Mouse (Mus musculus): Measurements from ENCODE around the gene Vps16. TPM values are rescaled to one million over a fixed set of nuclear protein-coding genes. Genes with fewer than 3 reads are reported as not detected.

Vps16 gene
- polyA plus RNA-seq, 1 experiment from 2014 or later = 76.4 TPM

- no peaks in the 10 kb centered on the region for H3K27me3 ChIP-seq (ENCODE audit: control insufficient read depth, insufficient read depth, low read length)
- no peak for ATAC-seq (ENCODE audit: low read depth)
- 0 out of 2 replicates have a peak, but pooled peaks cover 6% of the 10 kb centered on the region for H3K4me1 ChIP-seq (ENCODE audit: control insufficient read depth, insufficient read depth, low read length)
- WGBS = 58% methylated on average over 2 of the region's 2 CpGs
- H3K4me3 ChIP-seq (ENCODE audit: low read depth, low read length) = no peak overlapping the region
- no peaks in the 10 kb centered on the region for H3K9me3 ChIP-seq (ENCODE audit: control insufficient read depth, low read length)
- H3K36me3 ChIP-seq (ENCODE audit: control insufficient read depth, insufficient read depth, low read length) = no peaks in the 10 kb centered on the region
- H3K9ac ChIP-seq (replicated peaks; ENCODE audit: low read depth, low read length) = no peak overlapping the region
- no peak overlapping the region for H3K4me2 ChIP-seq (ENCODE audit: low read depth, low read length)
- H3K27ac ChIP-seq (ENCODE audit: low read depth, low read length) = no peak overlapping the region
These were observed 63.9 kb downstream of the Vps16 start for GRCm38 (mm10) chr2:130488002-130488401.

DNA sequence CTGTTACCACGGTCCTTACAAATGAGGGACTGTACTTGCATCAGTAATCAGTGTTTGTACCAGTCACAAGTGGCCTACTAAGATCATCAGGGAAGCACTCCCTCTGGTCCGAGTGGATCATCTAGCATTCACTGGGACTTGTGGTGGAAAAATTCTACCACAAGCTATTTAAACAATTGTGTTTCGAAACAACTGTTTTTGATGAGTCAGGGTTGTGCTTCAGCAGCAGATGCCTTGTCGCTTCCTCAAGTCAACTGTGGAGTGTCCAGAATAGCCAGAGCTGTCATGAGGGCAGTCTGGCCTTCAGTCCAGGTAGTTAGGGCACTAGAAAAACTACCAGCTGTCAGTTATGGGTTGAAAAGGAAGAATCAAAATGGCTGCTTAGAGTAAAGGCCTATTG lies 64.5 kb downstream of the Vps16 start:
- ATAC-seq (ENCODE audit: low read depth) = no peak
- WGBS = 90% methylated on average over 4 of the region's 4 CpGs
- Histone ChIP-seq H3K27ac (ENCODE audit: low read depth, low read length) (no peak overlapping the region), H3K36me3 (ENCODE audit: control insufficient read depth, insufficient read depth, low read length) (no peaks in the 10 kb centered on the region), H3K4me3 (ENCODE audit: low read depth, low read length) (no peak overlapping the region), H3K27me3 (ENCODE audit: control insufficient read depth, insufficient read depth, low read length) (no peaks in the 10 kb centered on the region), H3K9ac (replicated peaks; ENCODE audit: low read depth, low read length) (no peak overlapping the region), H3K4me1 (ENCODE audit: control insufficient read depth, insufficient read depth, low read length) (0 out of 2 replicates have a peak, but pooled peaks cover 6% of the 10 kb centered on the region), H3K9me3 (ENCODE audit: control insufficient read depth, low read length) (no peaks in the 10 kb centered on the region), H3K4me2 (ENCODE audit: low read depth, low read length) (no peak overlapping the region)

GRCm38 (mm10) chr2:130491162-130491561 lies 67.0 kb downstream of the Vps16 start:
- H3K9ac ChIP-seq (replicated peaks; ENCODE audit: low read depth, low read length) = no peak overlapping the region
- 0 out of 2 replicates have a peak, but pooled peaks have one; percentile 28 for ATAC-seq (ENCODE audit: low read depth)
- no peaks in the 10 kb centered on the region for H3K27me3 ChIP-seq (ENCODE audit: control insufficient read depth, insufficient read depth, low read length)
- no peak overlapping the region for H3K4me3 ChIP-seq (ENCODE audit: low read depth, low read length)
- H3K4me2 ChIP-seq (ENCODE audit: low read depth, low read length) = no peak overlapping the region
- H3K36me3 ChIP-seq (ENCODE audit: control insufficient read depth, insufficient read depth, low read length) = no peaks in the 10 kb centered on the region
- no peaks in the 10 kb centered on the region for H3K9me3 ChIP-seq (ENCODE audit: control insufficient read depth, low read length)
- 14% methylated on average over 4 of the region's 4 CpGs for whole genome bisulfite sequencing
- peaks cover 6% of the 10 kb centered on the region; the same call in 1 of the 2 replicates for H3K4me1 ChIP-seq (ENCODE audit: control insufficient read depth, insufficient read depth, low read length)
- H3K27ac ChIP-seq (ENCODE audit: low read depth, low read length) = peak overlapping the region; percentile 55

GRCm38 (mm10) chr2:130491587-130491986 lies 67.4 kb downstream of the Vps16 start:
- no peaks in the 10 kb centered on the region for H3K27me3 ChIP-seq (ENCODE audit: control insufficient read depth, insufficient read depth, low read length)
- no peaks in the 10 kb centered on the region for H3K9me3 ChIP-seq (ENCODE audit: control insufficient read depth, low read length)
- H3K4me2 ChIP-seq (ENCODE audit: low read depth, low read length) = no peak overlapping the region
- 6% methylated on average over 7 of the region's 7 CpGs for WGBS
- H3K4me1 ChIP-seq (ENCODE audit: control insufficient read depth, insufficient read depth, low read length) = peaks cover 6% of the 10 kb centered on the region; the same call in 1 of the 2 replicates
- no peaks in the 10 kb centered on the region for H3K36me3 ChIP-seq (ENCODE audit: control insufficient read depth, insufficient read depth, low read length)
- no peak overlapping the region for H3K9ac ChIP-seq (replicated peaks; ENCODE audit: low read depth, low read length)
- H3K4me3 ChIP-seq (ENCODE audit: low read depth, low read length) = no peak overlapping the region
- no peak overlapping the region; the same call in 1 of the 2 replicates for H3K27ac ChIP-seq (ENCODE audit: low read depth, low read length)
- ATAC-seq (ENCODE audit: low read depth) = peak; percentile 41; the same call in 1 of the 2 replicates

Other genes with a start within 250 kb of the Vps16 start
- 299 and 315 TPM in 2 replicates for gene Snrpb, start 244.9 kb upstream of the Vps16 start, polyA plus RNA-seq (2014; fragmentation: Nextera tagmentation; extraction: Ambion mirVana)
- gene Tmc2, start 229.1 kb upstream of the Vps16 start, polyA plus RNA-seq (2014; fragmentation: Nextera tagmentation; extraction: Ambion mirVana) = 0.05 TPM in 1 of 2 replicates, not detected in the other
- 230 and 261 TPM in 2 replicates for gene Nop56, start 149.9 kb upstream of the Vps16 start, polyA plus RNA-seq (2014; fragmentation: Nextera tagmentation; extraction: Ambion mirVana)
- 180 and 183 TPM in 2 replicates for gene Idh3b, start 139.8 kb upstream of the Vps16 start, polyA plus RNA-seq (2014; fragmentation: Nextera tagmentation; extraction: Ambion mirVana)
- gene Ebf4, start 129.2 kb upstream of the Vps16 start, polyA plus RNA-seq (2014; fragmentation: Nextera tagmentation; extraction: Ambion mirVana) = 6.1 and 6.5 TPM in 2 replicates
- 11.7 and 24.1 TPM in 2 replicates for gene Cpxm1, start 26.8 kb upstream of the Vps16 start, polyA plus RNA-seq (2014; fragmentation: Nextera tagmentation; extraction: Ambion mirVana)
- gene Gm28372, start 19.1 kb upstream of the Vps16 start, polyA plus RNA-seq (2014; fragmentation: Nextera tagmentation; extraction: Ambion mirVana) = 0.23 and 0.28 TPM in 2 replicates
- gene 1700020A23Rik, start 19.1 kb upstream of the Vps16 start, polyA plus RNA-seq (2014; fragmentation: Nextera tagmentation; extraction: Ambion mirVana) = 0.91 TPM in 1 of 2 replicates, not detected in the other
- gene Tmem239, start 17.9 kb upstream of the Vps16 start, polyA plus RNA-seq (2014; fragmentation: Nextera tagmentation; extraction: Ambion mirVana) = not detected in 2 replicates
- 10.8 and 11.5 TPM in 2 replicates for gene Pced1a, start 362 bp downstream of the Vps16 start, polyA plus RNA-seq (2014; fragmentation: Nextera tagmentation; extraction: Ambion mirVana)
- gene Ptpra, start 25.9 kb downstream of the Vps16 start, polyA plus RNA-seq (2014; fragmentation: Nextera tagmentation; extraction: Ambion mirVana) = 164 and 165 TPM in 2 replicates
- gene Mrps26, start 139.4 kb downstream of the Vps16 start, polyA plus RNA-seq (2014; fragmentation: Nextera tagmentation; extraction: Ambion mirVana) = 101 and 110 TPM in 2 replicates
- gene Oxt, start 151.8 kb downstream of the Vps16 start, polyA plus RNA-seq (2014; fragmentation: Nextera tagmentation; extraction: Ambion mirVana) = not detected in 2 replicates
- 0.39 and 0.68 TPM in 2 replicates for gene Avp, start 158.2 kb downstream of the Vps16 start, polyA plus RNA-seq (2014; fragmentation: Nextera tagmentation; extraction: Ambion mirVana)
- 12.4 and 14.6 TPM in 2 replicates for gene Fastkd5, start 205.7 kb downstream of the Vps16 start, polyA plus RNA-seq (2014; fragmentation: Nextera tagmentation; extraction: Ambion mirVana)
- gene Ubox5, start 205.7 kb downstream of the Vps16 start, polyA plus RNA-seq (2014; fragmentation: Nextera tagmentation; extraction: Ambion mirVana) = 11.3 and 12.5 TPM in 2 replicates
- 6.2 and 8.4 TPM in 2 replicates for gene Lzts3, start 218.5 kb downstream of the Vps16 start, polyA plus RNA-seq (2014; fragmentation: Nextera tagmentation; extraction: Ambion mirVana)
- gene Ddrgk1, start 240.3 kb downstream of the Vps16 start, polyA plus RNA-seq (2014; fragmentation: Nextera tagmentation; extraction: Ambion mirVana) = 75.0 and 77.0 TPM in 2 replicates
- gene Itpa, start 243.3 kb downstream of the Vps16 start, polyA plus RNA-seq (2014; fragmentation: Nextera tagmentation; extraction: Ambion mirVana) = 116 and 117 TPM in 2 replicates

All from neural tube, embryonic 14.5 days (tissue).